Mouse (Mus musculus): ENCODE results near the gene Senp5.
A peak's percentile ranks its signal among the peaks of the same experiment; 100 is the strongest.

The Senp5 gene

DNA sequence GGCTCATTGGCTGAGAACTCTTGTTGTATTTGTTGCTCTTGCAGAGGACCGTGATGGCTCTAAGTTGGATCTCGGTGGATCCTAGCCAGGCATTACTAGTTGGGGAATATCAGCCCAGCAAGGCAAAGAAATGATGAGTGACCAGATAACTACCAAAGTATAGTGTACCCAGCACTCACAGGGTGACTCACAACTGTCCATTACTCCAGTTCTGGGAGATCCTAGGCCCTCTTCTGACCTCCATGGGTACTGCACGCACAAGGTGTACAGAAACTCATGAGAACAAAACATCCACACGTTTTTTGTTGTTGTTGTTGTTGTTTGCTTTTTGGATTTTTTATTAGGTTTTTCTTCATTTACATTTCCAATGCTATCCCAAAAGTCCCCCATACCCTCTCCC, 66.5 kb downstream of the Senp5 start:
- DNase-seq: no peak

DNA sequence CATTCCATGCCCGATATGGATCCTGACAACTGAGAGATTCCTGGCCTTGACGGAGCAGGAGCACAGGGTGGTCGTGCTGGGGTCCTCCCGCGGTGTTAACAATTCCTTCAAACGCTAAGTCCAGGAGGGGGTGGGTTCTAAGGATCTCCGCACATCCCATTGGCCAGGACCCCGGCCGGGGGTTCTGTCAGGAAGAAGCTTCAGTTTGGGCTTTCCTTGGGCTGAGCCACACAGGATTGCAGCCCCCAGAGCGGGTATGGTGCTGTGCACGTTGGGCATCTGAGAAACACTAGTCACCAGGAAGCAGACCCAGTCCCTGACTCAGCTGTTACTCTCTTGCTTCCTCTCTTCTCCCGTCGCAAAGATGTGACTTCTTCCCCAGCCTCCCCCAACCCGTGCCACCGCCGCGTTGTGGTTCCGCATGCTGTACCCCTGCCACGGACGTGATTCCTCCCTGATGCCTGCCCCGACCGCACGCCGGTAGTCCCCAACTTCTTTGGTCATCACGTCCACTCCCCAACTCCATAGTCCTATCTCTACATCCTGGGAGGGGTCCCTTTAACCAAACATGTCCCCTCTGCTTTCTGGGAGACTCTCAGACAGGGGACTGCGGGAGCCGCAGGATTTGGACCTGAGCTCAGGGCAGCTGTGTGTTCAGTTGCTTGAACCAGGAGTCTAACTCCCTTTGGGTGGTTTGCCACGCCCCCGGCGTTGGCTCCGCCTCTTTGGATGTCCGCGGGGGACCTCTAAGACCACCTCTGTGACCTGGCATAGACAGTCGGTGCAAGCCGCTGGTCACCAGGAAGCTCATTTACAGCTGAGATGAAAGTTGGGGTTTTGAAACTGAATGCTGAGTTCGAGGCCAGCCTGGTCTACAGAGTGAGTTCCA, 67.8 kb downstream of the Senp5 start:
- DNase-seq: peak; percentile 45 to 46

DNA sequence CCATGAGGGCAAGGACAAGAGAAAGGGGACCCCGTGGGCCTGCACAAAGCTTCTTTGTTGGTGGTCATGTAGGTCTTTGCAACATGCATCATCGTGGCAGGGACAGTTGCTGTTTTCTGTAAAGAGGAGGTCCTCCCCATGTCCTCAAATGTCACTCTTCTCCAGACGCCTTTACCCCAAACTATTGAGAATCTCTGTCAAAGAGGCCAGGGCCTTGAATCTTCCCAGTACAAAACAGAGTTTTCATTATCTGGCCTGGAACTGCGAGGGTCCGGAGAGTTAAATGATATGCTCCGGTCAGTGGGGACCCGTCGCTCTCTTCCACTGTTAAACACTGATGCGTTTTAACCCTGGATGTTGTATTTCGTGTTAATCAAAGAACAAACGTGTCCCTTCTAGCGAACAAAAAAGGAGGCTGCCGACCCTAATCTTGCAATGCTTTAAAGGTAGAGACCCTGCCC, 68.5 kb downstream of the Senp5 start:
- DNase-seq: peak in 1 of 2 experiments; percentile 26

DNA sequence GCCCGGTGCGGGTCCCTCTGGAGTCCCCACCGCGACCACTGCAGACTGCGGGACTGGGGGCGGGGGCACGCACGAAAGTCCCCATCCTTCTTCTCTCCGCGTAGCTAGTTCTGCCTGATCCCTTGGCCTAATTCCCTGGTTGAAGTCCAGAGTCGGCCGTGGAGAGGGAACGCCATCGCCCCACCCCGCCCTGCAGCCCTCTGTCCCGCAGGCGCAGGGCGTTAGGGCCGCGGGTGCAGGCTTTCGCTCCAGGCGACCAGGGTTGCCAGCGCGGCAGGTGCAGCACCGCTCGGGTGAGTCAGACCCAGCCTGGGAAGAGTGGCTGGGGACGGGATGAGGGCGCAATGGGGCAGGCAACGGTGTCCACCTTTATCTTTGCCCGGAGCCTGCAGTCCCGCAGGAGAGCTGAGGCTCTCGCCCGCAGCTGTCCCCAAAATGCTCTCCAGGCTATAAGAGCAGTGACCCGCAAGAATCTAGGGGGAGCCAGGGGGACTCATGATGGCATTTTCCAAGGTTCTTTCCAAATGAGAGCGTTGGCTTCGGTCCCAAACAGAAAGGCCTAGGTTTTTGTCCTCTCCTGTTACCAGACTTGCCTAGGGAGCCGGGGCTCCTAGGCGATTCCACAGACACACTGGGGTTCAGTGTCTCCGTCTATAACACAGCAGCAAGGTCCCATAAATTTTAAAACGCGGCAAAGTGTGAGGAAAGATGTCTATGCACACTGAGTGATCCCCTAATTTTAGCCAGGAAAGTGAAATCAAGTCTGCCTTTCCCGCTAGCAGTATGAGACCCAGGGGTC, 69.1 kb downstream of the Senp5 start, which contains the start of gene Pigz:
Pigz (plus strand) TSS at position 101 of the 799 bp plus-strand sequence.
- peak; percentile 84 to 86 for DNase-seq

DNA sequence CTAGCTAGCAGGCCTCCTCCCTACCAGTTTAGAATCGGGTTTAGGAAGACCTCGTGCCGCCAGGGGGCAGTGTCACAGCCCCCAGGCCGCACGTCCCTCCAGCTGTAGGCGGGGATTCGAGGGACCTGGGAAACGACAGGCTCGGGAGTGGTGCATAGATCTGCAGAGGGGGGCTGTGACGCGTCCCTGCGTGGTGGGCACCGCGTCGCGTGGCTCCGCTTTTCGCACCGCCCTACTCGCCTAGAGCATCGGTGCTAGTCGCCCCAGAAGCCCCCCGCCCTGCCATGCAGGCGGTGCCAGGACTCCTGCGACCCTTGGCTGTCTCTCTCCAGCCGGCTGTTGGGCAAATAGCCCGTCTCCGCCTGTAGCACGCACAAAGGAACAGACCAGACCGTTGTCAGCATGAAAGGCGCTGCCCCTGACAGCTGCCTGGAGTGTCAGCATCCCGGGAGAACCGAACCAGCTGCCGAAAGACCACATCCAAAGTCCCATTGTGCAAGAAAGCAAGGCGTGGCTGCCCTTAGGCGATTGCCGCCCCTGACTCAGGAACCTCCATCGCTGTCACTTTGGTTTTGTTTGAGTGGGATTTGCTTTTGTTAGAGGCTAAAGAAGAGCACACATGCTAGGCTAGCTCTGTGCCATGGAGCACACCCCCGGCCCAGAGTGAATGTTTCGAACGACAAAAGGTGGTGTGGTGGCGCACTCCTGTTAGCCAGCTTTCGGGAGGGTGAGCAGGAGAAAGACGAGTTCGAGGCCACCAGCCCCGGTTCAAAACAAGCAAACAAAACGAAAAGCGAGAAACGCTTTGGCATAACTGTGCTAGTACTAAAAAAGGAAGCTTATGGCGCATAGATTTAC, 70.0 kb downstream of the Senp5 start:
- peak; percentile 93 to 95 for DNase-seq

DNA sequence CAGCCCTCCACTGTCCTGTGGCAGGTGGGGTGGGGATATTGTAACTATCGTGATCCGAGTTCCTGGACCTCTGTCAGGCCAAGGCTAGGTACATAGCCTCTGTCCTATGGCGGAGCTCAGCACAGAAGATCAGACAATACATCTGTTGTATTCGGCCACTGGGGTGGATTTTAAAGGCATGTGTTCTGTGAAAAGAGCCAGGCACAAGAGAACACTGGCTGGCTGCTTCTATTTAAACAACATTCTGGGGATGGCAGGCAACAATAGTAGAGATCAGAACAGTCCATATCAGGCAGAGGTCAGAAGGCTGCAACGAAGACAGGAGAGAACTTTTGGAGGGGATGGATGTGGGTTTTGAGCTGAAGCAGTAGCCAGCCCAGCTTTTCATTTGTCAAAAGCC, 70.8 kb downstream of the Senp5 start:
- DNase-seq: peak; percentile 22 to 31

DNA sequence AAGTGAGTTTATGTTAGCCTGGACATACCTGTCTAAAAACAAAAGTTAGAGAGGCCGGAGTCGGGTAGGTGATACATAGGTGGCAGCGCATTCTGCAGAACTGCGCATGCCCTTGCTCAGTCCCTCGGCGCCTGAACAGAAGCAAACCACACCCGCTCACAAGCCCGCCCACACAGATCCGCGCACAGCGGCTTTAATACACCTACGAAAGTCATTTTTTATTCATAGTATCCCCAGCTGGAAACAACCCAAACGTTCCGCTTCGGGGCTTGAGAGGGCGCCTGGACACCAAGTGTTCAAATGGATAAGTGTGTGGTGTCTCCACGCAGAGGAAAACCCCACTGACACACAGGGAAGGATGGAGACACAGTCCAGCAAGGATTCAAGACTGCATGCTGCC, 71.8 kb downstream of the Senp5 start:
- peak in 1 of 2 experiments; percentile 28 for DNase-seq

DNA sequence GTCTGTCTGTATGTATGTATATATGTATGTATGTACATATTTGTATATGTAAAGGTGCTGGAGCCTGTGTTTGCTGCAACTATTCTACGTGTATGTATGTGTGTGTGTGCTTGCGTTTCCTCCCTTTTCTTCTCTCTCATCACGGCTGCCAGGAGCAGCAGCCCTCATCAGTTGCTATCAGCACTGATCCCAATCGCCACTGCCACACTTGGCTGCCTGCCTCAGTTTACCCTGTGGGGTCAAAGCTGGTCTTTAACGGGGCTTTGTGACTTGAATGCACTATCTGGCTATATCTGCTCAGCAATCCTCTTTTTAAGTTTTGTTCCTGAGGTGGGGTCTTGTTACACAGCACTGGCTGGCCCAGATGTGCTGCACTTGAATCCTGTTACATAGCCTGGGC, 75.7 kb downstream of the Senp5 start:
- no peak for DNase-seq

DNA sequence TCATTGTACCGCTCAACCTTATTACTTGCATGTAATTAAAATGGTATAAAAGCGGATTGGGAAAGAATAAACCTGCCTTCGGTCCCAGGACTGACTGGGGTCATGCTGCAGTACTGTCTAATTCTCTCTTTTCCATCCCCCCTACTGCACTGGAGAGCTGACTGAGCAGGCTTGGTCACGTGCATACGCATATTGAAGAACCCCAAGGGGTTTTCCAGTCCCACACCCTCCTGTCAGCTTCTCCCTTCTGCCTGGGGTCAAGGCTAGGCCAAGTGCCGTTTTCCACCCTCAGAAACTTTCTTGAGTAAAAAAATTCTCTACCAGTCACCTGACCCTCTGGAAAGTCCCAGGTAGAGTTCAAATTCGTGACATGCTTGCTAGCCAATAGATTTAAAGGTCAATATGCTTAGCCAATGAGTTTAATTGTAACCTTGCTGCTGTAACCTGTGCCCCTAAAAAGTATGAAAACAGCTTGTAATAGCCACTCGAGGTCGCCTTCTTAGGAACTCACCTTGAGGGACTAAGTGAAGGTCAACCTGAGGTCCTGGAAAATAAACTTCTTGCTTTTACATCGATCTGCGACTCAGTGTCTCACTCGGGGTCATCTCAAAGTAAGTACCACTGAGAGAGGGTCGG, 76.4 kb downstream of the Senp5 start:
- DNase-seq: no peak

DNA sequence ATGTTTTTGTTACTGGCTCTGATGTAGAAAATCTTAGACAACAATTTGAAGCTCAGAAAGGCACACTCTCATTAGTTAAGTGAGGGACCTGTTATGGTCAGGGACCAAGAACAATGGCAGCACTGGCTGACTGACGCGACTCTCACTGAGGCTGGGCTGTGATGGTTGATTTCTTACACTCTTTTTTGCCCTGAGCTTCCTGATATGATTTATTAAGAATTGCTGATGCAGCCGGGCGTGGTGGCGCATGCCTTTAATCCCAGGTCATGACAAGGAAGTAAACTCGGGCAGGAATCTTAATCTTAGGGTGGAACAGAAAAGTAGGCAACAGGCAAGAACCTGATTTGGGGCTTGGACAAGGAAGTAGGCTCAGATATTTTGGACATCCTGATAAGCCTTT, 77.0 kb downstream of the Senp5 start:
- no peak for DNase-seq

DNA sequence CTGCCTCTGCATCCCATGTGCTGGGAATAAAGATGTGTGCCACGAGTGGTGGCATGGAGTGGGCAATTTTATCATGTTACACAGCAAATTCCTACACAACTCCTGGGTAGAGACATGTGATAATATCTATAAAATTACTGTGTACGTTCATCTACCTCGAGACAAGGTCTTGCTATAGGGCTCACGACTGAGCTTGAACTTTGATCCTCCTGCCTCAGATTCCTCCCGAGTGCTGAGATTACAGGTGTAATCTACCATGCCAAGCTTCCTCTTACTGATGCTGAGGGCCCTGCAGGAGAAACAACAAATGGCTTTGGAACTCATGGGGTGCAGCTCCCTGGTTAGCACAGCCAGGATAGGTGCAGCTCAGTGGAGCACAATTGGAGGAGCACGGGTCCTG, 78.7 kb downstream of the Senp5 start:
- no peak for DNase-seq

DNA sequence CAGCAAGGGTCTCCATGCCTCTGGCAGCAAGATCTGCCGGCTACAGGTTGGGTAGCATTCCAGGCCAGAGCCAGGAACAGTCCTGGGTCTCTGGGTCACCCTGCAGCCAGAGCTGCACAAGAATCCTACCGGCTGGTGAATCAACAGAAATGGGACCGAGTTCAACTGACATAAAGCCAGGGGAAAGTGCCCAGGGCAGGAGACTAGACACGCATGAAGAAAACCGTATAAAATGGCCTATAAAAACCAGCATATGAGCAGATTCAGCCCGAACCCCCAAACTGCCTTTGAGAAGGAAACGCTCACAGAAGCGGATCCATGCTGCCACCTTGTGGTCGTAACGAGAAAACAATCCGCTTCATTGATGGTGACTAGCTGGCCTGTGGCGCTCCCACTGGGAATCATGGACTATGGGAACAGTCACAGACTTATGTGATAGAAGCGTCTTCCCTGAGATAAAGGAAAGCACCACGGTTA, 84.8 kb downstream of the Senp5 start:
- peak; percentile 86 to 91 for DNase-seq

DNA sequence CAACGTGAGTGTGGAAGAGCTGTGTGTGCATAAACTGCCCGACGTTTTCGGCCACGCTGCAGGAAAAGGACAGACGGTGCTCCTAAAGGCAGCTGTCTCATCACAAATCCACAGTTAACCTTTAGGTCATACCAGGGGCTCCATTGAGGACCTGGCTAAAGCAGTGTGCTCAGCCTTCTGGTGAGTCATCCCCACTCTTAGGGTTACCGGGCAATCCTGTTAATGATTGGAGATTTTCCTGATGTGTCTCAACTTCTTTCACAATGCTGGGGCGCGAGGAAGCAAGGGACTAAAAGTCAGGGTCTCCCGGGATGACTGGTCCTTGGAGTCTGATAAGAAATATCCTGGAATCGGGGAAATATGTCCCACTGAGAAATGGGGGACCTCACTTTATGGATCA, 85.3 kb downstream of the Senp5 start:
- DNase-seq: no peak

DNA sequence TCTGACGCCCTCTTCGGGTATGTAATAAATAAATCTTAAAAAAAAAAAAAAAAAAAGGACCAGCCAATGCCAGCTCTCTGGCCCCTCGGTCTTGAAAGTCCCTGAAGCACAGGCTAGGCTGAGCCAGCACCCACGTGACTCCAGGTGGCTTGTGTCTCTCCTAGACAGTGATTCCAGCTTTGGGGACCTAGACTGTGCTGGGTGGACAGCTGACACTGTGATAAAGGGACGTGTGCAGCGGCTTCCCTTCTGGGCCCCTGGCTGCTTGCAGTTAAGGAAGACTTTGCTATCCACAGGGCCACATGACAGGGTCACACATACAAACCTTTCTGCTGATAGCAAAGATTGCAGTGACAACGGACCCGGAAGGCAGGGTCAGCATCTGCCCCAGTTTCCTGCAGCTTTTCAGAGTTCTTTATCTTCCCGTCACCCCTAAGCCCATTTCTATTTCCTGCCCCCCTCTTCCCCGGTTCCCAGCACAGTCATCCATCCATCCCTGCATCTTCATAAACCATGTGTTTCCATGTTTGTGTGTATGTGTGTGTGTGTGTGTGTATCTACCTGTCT, 92.7 kb downstream of the Senp5 start:
- no peak for DNase-seq
